Mouse (Mus musculus) gastrocnemius, postnatal 4 days (tissue): ENCODE data around the gene Psmb8. TPM values are rescaled to one million over a fixed set of nuclear protein-coding genes. Genes with fewer than 3 reads are reported as not detected.

Source experiments
- DNase-seq, 2 experiments: peaks; one replicate each; pipeline ENCODE4 v3.0.0; 2021 to 2022; ENCODE audit warnings: low spot score in 2 of 2, mixed read lengths in 2 of 2
- long read RNA-seq, 2 experiments: library from polyadenylated mRNA; stranded (forward); transcript quantifications; one replicate each; pipeline ENCODE4 v2.0.0; 2021
- total RNA-seq, 2 experiments: library from RNA; stranded (reverse); gene quantifications; 2 replicates each; pipeline ENCODE4 v1.2.3; 2021

Psmb8 gene
- total RNA-seq, result 1 to 10 TPM; 4.3 to 6.1 TPM
- long read RNA-seq, experiment 1, transcript Psmb8-201 (6 exons, 1,628 nt), result major isoform, 6 of 8 reads
- long read RNA-seq, experiment 1, partial matches to known transcripts, result 0 of 8 reads
- long read RNA-seq, experiment 1, other reads (novel, unspliced or antisense), result 2 of 8 reads
- long read RNA-seq, experiment 2, transcript Psmb8-201 (6 exons, 1,628 nt), result major isoform, 11 of 15 reads
- long read RNA-seq, experiment 2, partial matches to known transcripts, result 0 of 15 reads
- long read RNA-seq, experiment 2, other reads (novel, unspliced or antisense), result 4 of 15 reads

GRCm38 (mm10) chr17:34196941-34197894, at the start of gene Psmb8:
TSS of gene Psmb8 (plus strand) at chr17:34197721.
- peak; percentile 69 to 85 for DNase-seq

GRCm38 (mm10) chr17:34152923-34153322, 44.6 kb upstream of the Psmb8 start, which contains the start of gene H2-DMb1:
TSS of gene H2-DMb1 (plus strand) at chr17:34153072.
- DNase-seq, result no peak

- no peak for DNase-seq
Measured at GRCm38 (mm10) chr17:34155534-34155933, 42.0 kb upstream of the Psmb8 start.

GRCm38 (mm10) chr17:34164202-34164895, 33.2 kb upstream of the Psmb8 start:
- no peak for DNase-seq

- DNase-seq, result no peak
Measured at GRCm38 (mm10) chr17:34165033-34165730, 32.3 kb upstream of the Psmb8 start.

- DNase-seq, result peak in 1 of 2 experiments; percentile 37
Measured at GRCm38 (mm10) chr17:34169279-34169678, 28.2 kb upstream of the Psmb8 start.

- DNase-seq, result no peak
Measured at GRCm38 (mm10) chr17:34170487-34170876, 27.0 kb upstream of the Psmb8 start.

GRCm38 (mm10) chr17:34170877-34171498, 26.5 kb upstream of the Psmb8 start:
- DNase-seq, result peak; percentile 66 to 71

- DNase-seq, result no peak
Measured at GRCm38 (mm10) chr17:34172528-34172927, 25.0 kb upstream of the Psmb8 start.

- no peak for DNase-seq
Measured at GRCm38 (mm10) chr17:34174075-34174474, 23.4 kb upstream of the Psmb8 start.

- no peak for DNase-seq
Measured at GRCm38 (mm10) chr17:34177179-34177578, 20.3 kb upstream of the Psmb8 start.

- DNase-seq, result no peak
Measured at GRCm38 (mm10) chr17:34179019-34179418, 18.5 kb upstream of the Psmb8 start.

- DNase-seq, result no peak
Measured at GRCm38 (mm10) chr17:34179913-34180859, 17.3 kb upstream of the Psmb8 start.

- DNase-seq, result no peak
Measured at GRCm38 (mm10) chr17:34183564-34184219, 13.8 kb upstream of the Psmb8 start.

GRCm38 (mm10) chr17:34185526-34185925, 12.0 kb upstream of the Psmb8 start:
- DNase-seq, result no peak

- no peak for DNase-seq
Measured at GRCm38 (mm10) chr17:34186885-34187260, 10.6 kb upstream of the Psmb8 start.

- DNase-seq, result peak; percentile 94 to 97
Measured at GRCm38 (mm10) chr17:34187261-34187916, 10.1 kb upstream of the Psmb8 start, which contains the start of the genes Tap1 and Psmb9. TSS of gene Tap1 (plus strand) at chr17:34187553. TSS of gene Psmb9 (minus strand) at chr17:34187764.

- no peak for DNase-seq
Measured at GRCm38 (mm10) chr17:34188010-34188409, 9.5 kb upstream of the Psmb8 start.
